Mouse (Mus musculus) testis, adult 2 months (tissue): ENCODE results near the gene Ube2l3.

Experiments used
- CTCF ChIP-seq: fragments of 200-500 bp; IDR thresholded peaks from 2 replicates; pipeline ENCODE4 v1.5.1; 2012; ENCODE audit warnings: low read depth, mild to moderate bottlenecking, inconsistent platforms, low read length, moderate library complexity; ENCODE audit not compliant: control insufficient read depth, insufficient read depth, insufficient replicate concordance
- POLR2A ChIP-seq: fragments of 200-500 bp; IDR thresholded peaks from 2 replicates; pipeline ENCODE4 v1.6.1; 2012; ENCODE audit warnings: low read depth, mild to moderate bottlenecking, inconsistent platforms, low read length, moderate library complexity; ENCODE audit not compliant: control insufficient read depth

GRCm38 (mm10) chr16:17222197-17222596 is 19.7 kb upstream of the Ube2l3 start:
- no peak for TF ChIP-seq POLR2A
- no peak for TF ChIP-seq CTCF
